Mouse (Mus musculus): ENCODE data around the gene Tec. TPM values are rescaled to one million over a fixed set of nuclear protein-coding genes. Genes with fewer than 3 reads are reported as not detected.

The Tec gene
- 2.1 and 4.7 TPM in 2 replicates for total RNA-seq (2012; rRNA removed)

- Histone ChIP-seq H3K4me3 (ENCODE audit: insufficient read depth in 1 of 2, low read depth in 1 of 2, low read length in 2 of 2, poor library complexity in 1 of 2, severe bottlenecking in 1 of 2) (peak within 1 kb of the TSS; percentile 66 to 78), H3K9ac (ENCODE audit: insufficient read depth, low read depth, low read length, poor library complexity, severe bottlenecking) (peak within 1 kb of the TSS; percentile 65), H3K36me3 (ENCODE audit: control insufficient read depth, insufficient read depth, low read length, poor library complexity, severe bottlenecking) (no peaks in the 10 kb centered on the region), H3K4me1 (ENCODE audit: control insufficient read depth in 2 of 2, insufficient read depth in 2 of 2, low read length in 2 of 2, poor library complexity in 1 of 2) (peaks cover 2 to 3% of the 10 kb centered on the region in 2 experiments; a peak in 2 of 4 replicates), H3K9me3 (ENCODE audit: control insufficient read depth, insufficient read depth, low read depth, low read length) (no peaks in the 10 kb centered on the region), H3K27ac (ENCODE audit: insufficient read depth, low read depth, low read length, poor library complexity, severe bottlenecking) (no peak within 1 kb of the TSS)
- in situ Hi-C loops (cut with MboI; ENCODE audit: low sequenced_read_pairs in 2 of 2, unreplicated experiment in 2 of 2) = no loop called here
- TF ChIP-seq CHD2 (IDR thresholded peaks at IDR 0.05; ENCODE audit: low read depth, low read length) = no peak
- no peak for TF ChIP-seq MAFK (IDR thresholded peaks at IDR 0.05; ENCODE audit: insufficient read depth, low read depth, low read length)
- no peak for TF ChIP-seq HCFC1 (IDR thresholded peaks at IDR 0.05; ENCODE audit: borderline replicate concordance, insufficient read depth, low read length)
- TF ChIP-seq ZNF384 (IDR thresholded peaks at IDR 0.05; ENCODE audit: low read depth, low read length) = no peak
- no peak for TF ChIP-seq ZC3H11A (IDR thresholded peaks at IDR 0.05; ENCODE audit: borderline replicate concordance, low read depth, low read length)
- DNase-seq (ENCODE audit: low read depth, low spot score) = peak; percentile 60
Measured at GRCm38 (mm10) chr5:72868091-72868875, at the start of gene Tec. Tec (minus strand) TSS chr5:72868483.

DNA sequence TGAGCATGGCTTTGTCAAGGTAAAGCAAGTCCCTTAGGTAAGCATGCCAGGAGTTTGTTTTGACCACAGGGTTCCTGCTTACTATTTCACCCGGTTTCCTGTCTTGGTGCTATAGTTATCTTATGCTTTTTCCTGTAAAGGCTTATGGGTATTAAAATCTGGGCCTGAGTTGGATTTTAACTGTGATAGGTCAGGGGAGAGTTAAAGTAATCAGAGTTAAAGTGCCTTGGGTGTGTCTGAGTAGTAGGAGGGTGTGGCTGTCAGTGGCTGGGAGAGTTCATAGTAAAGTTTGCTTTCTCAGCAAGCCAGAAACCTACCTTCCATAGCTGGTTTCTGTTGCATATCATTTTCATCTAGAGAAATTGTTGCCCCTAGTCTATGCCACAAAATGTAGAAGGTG, 48.6 kb upstream of the Tec start:
- DNase-seq (ENCODE audit: low read depth, low spot score) = no peak
- Histone ChIP-seq H3K9ac (ENCODE audit: insufficient read depth, low read depth, low read length, poor library complexity, severe bottlenecking) (no peak overlapping the region), H3K9me3 (ENCODE audit: control insufficient read depth, insufficient read depth, low read depth, low read length) (no peaks in the 10 kb centered on the region), H3K27ac (ENCODE audit: insufficient read depth, low read depth, low read length, poor library complexity, severe bottlenecking) (no peak overlapping the region), H3K4me3 (ENCODE audit: insufficient read depth in 1 of 2, low read depth in 1 of 2, low read length in 2 of 2, poor library complexity in 1 of 2, severe bottlenecking in 1 of 2) (no peak overlapping the region), H3K4me1 (ENCODE audit: control insufficient read depth in 2 of 2, insufficient read depth in 2 of 2, low read length in 2 of 2, poor library complexity in 1 of 2) (peaks cover 3 to 9% of the 10 kb centered on the region in 2 experiments; a peak in 3 of 4 replicates), H3K36me3 (ENCODE audit: control insufficient read depth, insufficient read depth, low read length, poor library complexity, severe bottlenecking) (no peaks in the 10 kb centered on the region)
- in situ Hi-C loops (cut with MboI; ENCODE audit: low sequenced_read_pairs in 2 of 2, unreplicated experiment in 2 of 2) = no loop called here
- no peak for TF ChIP-seq ZNF384 (IDR thresholded peaks at IDR 0.05; ENCODE audit: low read depth, low read length)
- no peak for TF ChIP-seq HCFC1 (IDR thresholded peaks at IDR 0.05; ENCODE audit: borderline replicate concordance, insufficient read depth, low read length)
- TF ChIP-seq CHD2 (IDR thresholded peaks at IDR 0.05; ENCODE audit: low read depth, low read length) = no peak
- no peak for TF ChIP-seq MAFK (IDR thresholded peaks at IDR 0.05; ENCODE audit: insufficient read depth, low read depth, low read length)
- TF ChIP-seq ZC3H11A (IDR thresholded peaks at IDR 0.05; ENCODE audit: borderline replicate concordance, low read depth, low read length) = no peak

GRCm38 (mm10) chr5:72916048-72916447, 47.8 kb upstream of the Tec start:
- H3K27ac ChIP-seq (ENCODE audit: insufficient read depth, low read depth, low read length, poor library complexity, severe bottlenecking) = no peak overlapping the region
- in situ Hi-C loops (cut with MboI; ENCODE audit: low sequenced_read_pairs in 2 of 2, unreplicated experiment in 2 of 2) = no loop called here
- H3K36me3 ChIP-seq (ENCODE audit: control insufficient read depth, insufficient read depth, low read length, poor library complexity, severe bottlenecking) = no peaks in the 10 kb centered on the region

DNA sequence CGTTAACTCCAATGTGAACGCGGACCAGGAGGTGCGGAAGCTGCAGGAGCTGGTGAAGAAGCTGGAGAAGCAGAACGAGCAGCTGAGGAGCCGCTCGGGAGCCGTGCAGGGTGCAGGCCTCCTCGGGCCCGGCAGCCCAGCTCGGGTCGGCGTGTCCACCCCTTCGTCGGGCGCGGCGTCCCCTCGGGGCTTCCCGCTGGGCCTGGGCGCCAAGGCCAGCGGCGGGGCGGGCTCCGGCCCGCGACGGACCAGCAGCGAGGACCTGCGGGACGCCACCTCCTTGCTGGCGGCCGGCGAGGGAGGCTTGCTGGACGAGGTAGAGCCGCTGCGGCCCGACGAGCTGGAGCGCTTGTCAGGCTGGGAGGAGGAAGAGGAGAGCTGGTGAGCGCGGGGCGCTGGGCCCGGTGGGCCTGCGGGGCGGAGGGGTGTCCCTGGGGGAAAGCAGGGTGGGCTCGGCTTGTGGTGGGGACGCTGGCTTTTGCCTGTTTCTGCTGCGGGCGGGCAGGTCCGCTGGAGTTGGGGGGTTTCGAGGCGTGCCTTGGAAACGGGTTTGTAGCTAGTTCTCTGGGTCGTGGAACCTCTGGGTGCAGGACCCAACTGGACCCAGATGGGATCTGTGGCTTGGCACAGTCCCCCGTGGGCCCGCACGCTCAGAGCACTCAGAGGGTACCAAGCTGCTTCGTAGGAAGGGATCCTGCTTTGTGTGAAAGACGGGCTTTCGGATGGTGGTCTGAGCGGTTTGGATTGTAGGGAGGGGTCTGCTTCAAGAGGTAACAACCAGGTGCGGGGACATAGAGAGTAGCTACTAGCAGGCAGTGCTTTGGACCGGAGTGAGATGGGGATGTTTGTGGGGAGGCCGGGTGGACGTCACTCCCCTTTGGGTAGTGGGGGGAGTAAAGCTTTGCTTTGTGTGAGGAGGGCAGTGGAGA, 46.6 kb upstream of the Tec start:
- Histone ChIP-seq H3K4me1 (ENCODE audit: control insufficient read depth in 2 of 2, insufficient read depth in 2 of 2, low read length in 2 of 2, poor library complexity in 1 of 2) (peaks cover 3 to 5% of the 10 kb centered on the region in 2 experiments; a peak in 3 of 4 replicates), H3K27ac (ENCODE audit: insufficient read depth, low read depth, low read length, poor library complexity, severe bottlenecking) (peak overlapping the region; percentile 45), H3K9ac (ENCODE audit: insufficient read depth, low read depth, low read length, poor library complexity, severe bottlenecking) (peak overlapping the region; percentile 85), H3K36me3 (ENCODE audit: control insufficient read depth, insufficient read depth, low read length, poor library complexity, severe bottlenecking) (no peaks in the 10 kb centered on the region), H3K9me3 (ENCODE audit: control insufficient read depth, insufficient read depth, low read depth, low read length) (no peaks in the 10 kb centered on the region), H3K4me3 (ENCODE audit: insufficient read depth in 1 of 2, low read depth in 1 of 2, low read length in 2 of 2, poor library complexity in 1 of 2, severe bottlenecking in 1 of 2) (peak overlapping the region; percentile 82 to 92)
- no peak for TF ChIP-seq MAFK (IDR thresholded peaks at IDR 0.05; ENCODE audit: insufficient read depth, low read depth, low read length)
- TF ChIP-seq CHD2 (IDR thresholded peaks at IDR 0.05; ENCODE audit: low read depth, low read length) = no peak
- no peak for TF ChIP-seq ZC3H11A (IDR thresholded peaks at IDR 0.05; ENCODE audit: borderline replicate concordance, low read depth, low read length)
- TF ChIP-seq HCFC1 (IDR thresholded peaks at IDR 0.05; ENCODE audit: borderline replicate concordance, insufficient read depth, low read length) = no peak
- TF ChIP-seq ZNF384 (IDR thresholded peaks at IDR 0.05; ENCODE audit: low read depth, low read length) = no peak
- in situ Hi-C loops (cut with MboI; ENCODE audit: low sequenced_read_pairs in 2 of 2, unreplicated experiment in 2 of 2) = no loop called here
- no peak for DNase-seq (ENCODE audit: low read depth, low spot score)

More at GRCm38 (mm10) chr5:72916048-72916447, 47.8 kb upstream of the Tec start:
- Histone ChIP-seq H3K4me3 (ENCODE audit: insufficient read depth in 1 of 2, low read depth in 1 of 2, low read length in 2 of 2, poor library complexity in 1 of 2, severe bottlenecking in 1 of 2) (peak overlapping the region in 1 of 2 experiments; percentile 92; a peak in 2 of 4 replicates), H3K9ac (ENCODE audit: insufficient read depth, low read depth, low read length, poor library complexity, severe bottlenecking) (no peak overlapping the region), H3K4me1 (ENCODE audit: control insufficient read depth in 2 of 2, insufficient read depth in 2 of 2, low read length in 2 of 2, poor library complexity in 1 of 2) (peaks cover 3 to 9% of the 10 kb centered on the region in 2 experiments; a peak in 3 of 4 replicates), H3K9me3 (ENCODE audit: control insufficient read depth, insufficient read depth, low read depth, low read length) (no peaks in the 10 kb centered on the region)
- TF ChIP-seq MAFK (IDR thresholded peaks at IDR 0.05; ENCODE audit: insufficient read depth, low read depth, low read length) (no peak), HCFC1 (IDR thresholded peaks at IDR 0.05; ENCODE audit: borderline replicate concordance, insufficient read depth, low read length) (no peak)
- no peak for DNase-seq (ENCODE audit: low read depth, low spot score)

All from ES-E14 (cell line).